Mouse (Mus musculus) c-Kit-positive CD71-positive TER-119-positive erythroid progenitor cells, embryonic 14.5 days (primary cell): ENCODE results near the gene Rpl22l1.
"Not testable (repeated sequence)": the region's sequence is repeated elsewhere in the genome, so short reads cannot be mapped to it uniquely, and the experiment has no call there.

ENCODE experiments used
- DNase-seq: peaks from one replicate; pipeline ENCODE4 v3.0.0-alpha.2; 2013; ENCODE audit warnings: low spot score

The Rpl22l1 gene

GRCm38 (mm10) chr3:28805301-28806097 lies at the start of gene Rpl22l1:
Gene Rpl22l1, plus strand, starts transcription at chr3:28805436.
- DNase-seq = peak; percentile 98

DNA sequence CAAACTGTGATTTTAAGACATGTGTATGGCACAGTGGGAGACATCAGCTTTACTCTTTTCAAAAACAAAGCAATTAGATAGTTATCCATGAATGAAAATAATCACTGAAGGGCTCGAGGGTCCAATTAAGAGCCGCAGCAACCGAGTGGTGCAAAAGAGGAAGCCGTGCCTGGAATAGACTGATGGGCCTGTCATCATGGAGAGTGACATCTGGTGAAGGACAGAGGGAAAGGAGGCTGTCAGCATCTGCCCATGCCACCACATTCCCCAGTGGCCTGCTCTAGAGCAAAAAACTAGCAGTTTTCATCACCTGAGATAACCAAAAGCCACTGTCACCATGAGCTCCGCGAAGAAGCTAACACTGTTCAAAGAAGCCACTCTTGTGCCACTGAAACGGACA lies 49.8 kb upstream of the Rpl22l1 start:
- no peak for DNase-seq

DNA sequence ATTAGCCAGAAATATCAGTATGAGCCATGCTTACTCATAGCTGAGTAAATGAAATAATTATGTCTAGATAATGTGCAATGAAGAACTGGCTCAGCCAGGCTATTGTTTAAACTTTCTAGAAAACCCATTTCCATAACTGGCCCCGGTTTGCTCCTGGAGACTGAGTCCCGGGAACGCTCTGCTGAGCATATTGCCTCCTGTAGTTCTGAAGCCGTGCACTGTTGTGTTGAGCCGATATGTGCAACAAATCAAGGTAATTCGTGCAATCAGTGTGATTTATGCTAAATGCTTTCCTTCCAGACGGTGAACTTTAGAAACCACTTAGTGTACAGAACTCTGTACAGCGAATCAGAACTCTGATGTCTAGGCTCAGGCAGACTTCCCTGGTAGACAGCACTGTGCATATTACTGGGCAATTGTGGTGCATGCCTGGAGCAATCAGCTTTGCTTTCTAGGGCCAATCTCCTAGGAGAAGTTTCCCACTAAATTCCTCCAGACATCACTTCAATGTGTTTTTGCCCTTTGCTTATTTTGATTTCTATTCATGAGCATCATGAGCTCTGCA lies 43.9 kb upstream of the Rpl22l1 start:
- no peak for DNase-seq

- no peak for DNase-seq
Measured at GRCm38 (mm10) chr3:28766935-28767334, 38.3 kb upstream of the Rpl22l1 start.

GRCm38 (mm10) chr3:28768222-28768621 lies 37.0 kb upstream of the Rpl22l1 start:
- DNase-seq = no peak

DNA sequence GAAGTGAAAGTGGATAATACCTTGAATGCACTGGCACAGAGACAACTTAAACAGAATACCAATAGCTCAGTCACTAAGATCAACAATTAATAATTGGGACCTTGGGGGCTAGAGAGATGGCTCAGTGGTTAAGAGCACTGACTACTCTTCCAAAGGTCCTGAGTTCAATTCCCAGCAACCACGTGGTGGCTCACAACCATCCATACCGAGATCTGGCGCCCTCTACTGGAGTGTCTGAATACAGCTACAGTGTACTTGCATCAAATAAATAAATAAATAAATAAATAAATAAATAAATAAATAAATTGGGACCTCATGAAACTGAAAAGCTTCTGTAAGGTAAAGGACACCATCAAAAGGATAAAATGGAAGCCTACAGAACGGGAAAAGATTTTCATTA lies 32.3 kb upstream of the Rpl22l1 start:
- not testable (repeated sequence) for DNase-seq

GRCm38 (mm10) chr3:28775361-28775760 lies 29.9 kb upstream of the Rpl22l1 start:
- DNase-seq = peak; percentile 75

DNA sequence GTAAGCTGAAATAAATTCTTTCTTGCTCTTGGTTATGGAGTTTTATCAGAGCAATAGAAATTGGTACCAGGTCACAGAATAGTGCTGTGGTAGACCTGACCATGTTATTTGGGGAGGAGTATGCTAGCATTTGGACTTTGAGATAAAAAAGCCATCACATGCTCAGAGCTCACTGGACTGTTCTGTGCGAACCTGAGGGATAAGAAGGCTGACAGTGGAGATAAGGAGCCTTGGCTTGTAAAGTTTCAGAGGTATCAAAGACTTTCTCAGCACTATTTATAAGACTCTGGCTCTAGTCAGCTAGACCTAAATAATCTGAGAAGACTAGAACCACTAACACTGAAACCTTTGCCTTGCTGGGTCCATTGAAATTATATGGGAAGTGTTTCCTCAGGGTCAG lies 29.3 kb upstream of the Rpl22l1 start:
- DNase-seq = peak; percentile 85

- peak; percentile 65 for DNase-seq
Measured at GRCm38 (mm10) chr3:28776491-28776890, 28.7 kb upstream of the Rpl22l1 start.

DNA sequence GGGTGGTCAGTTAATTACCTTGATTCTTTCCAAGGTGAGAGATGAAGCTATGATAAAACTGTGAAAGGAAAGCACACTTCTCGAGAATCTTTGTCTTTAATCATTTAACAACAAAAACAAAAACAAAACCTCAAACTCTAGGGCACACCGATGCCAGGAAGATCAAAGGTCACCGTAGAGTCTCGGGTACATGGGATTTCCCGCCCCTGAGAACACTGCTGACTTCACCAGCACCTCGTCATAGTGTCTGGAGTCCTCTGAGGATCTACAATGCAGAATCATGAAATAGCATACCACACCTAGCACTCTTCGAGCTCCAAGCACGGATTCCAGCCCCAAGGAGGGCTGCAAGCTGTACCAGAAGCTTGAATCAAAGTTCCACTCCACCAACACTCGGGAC lies 24.7 kb upstream of the Rpl22l1 start:
- no peak for DNase-seq

DNA sequence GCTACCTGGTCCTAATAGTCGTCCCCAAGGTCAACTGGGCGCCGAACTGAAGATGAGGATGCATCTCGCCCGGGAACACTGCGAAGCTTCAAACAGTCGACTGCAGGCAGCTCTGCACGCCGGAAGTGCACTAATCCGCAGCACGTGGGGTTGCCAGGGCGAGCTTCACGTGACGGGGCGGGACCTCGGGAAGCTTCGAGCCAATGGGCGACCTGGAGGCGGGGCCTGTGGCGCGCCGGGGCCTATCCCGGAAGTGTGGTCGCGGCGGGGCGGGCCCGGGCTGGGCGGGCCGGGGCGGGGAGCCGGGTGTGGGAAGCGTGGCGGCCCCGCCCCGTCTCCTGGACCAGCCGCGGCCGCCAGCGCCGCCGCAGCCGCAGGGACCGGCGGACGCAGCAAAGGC lies 24.2 kb upstream of the Rpl22l1 start, which contains the start of gene Eif5a2:
Eif5a2 (plus strand) TSS at position 283 of the 400 bp plus-strand sequence.
- DNase-seq = peak; percentile 89

DNA sequence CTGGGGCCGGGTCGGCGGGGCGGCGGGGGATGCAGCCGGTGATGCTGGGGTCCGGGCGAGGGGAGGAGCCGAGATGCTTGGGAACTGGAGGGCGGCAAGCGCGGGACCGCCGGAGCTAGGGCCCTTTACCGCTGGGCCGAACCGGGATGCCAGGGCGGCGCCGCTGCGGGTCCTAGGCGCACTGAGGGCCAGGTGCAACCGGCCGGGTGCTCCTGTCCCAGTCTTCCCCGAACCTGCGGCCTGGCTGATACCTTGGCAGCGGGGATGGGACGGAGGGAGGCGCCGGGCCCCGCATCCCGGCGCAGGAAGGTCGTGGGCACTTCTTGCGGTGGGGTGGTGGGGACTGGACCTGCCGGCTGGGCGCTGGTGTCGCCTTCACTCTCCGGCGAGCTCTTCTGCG lies 23.8 kb upstream of the Rpl22l1 start:
- DNase-seq = no peak

GRCm38 (mm10) chr3:28781848-28782247 lies 23.4 kb upstream of the Rpl22l1 start:
- no peak for DNase-seq

DNA sequence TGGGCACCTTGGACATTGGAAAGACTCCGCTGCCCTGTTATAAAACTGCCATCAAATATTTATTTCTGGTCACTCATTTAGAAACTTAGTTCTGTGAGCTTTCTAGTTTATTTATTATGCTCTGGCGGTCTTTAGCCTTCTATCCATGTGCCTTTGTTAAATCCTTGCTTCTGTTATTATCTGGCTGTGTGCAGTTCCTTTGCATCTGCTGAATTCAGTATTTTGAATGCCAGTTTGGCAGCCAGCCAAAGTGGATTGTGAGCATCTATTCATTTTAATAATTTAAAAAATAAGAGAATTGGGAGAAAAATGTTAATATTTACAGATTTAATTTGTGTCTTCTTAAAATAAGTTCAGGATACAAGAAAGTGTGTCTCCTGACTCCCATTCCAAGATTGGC lies 21.1 kb upstream of the Rpl22l1 start:
- DNase-seq = no peak

GRCm38 (mm10) chr3:28794835-28795234 lies 10.4 kb upstream of the Rpl22l1 start:
- DNase-seq = no peak

- DNase-seq = no peak
Measured at GRCm38 (mm10) chr3:28808039-28808643, 2.9 kb downstream of the Rpl22l1 start.

- no peak for DNase-seq
Measured at GRCm38 (mm10) chr3:28811441-28811840, 6.2 kb downstream of the Rpl22l1 start.

DNA sequence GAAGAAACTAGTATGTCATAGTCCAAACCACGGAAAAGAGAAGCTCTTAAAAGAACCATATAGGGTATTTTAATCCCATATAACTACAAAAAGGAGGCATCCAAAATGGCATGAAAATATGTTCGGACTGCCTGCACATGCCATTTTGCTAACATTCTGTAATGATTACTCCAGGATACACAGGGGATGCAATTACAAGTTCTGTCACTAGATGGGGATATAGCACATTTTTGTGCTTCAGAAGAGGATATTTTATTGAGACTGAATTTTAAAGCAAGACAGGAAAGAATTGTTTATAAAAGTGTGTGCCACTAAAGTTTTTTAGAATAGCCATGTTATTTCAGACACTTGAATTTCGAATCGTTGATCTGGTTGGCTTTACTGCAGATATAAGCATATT lies 9.1 kb downstream of the Rpl22l1 start:
- peak; percentile 71 for DNase-seq

DNA sequence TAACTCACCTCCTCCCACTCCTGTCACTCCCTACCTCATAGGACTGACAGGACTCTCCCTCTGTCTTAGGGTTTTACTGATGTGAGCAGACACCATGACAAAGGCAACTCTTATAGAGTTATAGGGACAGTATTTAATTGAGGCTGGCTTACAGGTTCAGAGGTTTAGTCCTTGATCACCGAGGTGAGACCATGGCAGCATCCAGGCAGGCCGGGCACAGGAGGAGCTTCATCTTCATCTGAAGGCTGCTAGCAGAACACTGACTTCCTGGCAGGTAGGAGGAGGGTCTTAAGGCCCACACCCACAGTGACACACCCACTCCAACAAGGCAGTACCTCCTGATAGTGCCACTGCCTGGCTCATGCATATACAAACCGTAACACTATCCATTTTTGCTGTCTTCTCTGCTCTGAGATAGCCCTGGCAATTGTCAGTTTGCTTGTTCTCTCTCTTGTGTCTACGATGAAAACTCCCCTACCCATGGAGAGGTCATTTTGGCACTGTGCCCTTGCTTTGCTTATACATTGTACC lies 10.8 kb downstream of the Rpl22l1 start:
- DNase-seq = no peak

DNA sequence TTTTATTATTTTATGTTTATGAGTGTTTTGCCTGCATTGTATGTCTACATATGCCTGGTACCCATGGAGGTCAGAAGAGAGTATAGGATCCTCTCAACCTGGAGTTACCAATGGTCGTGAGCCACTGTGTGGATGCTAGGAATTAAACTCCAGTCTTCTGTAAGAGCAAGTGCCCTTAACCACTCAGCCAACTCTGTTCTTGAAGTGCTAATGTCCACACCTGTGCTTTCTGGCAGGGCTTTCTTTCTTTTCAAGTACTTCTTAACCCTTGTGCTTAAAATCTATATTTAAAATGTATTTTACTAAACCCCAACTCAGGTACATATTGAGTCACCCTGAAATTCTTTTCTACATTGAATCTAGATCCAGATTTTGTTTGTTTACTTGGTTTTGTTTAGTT lies 21.0 kb downstream of the Rpl22l1 start:
- DNase-seq = no peak

DNA sequence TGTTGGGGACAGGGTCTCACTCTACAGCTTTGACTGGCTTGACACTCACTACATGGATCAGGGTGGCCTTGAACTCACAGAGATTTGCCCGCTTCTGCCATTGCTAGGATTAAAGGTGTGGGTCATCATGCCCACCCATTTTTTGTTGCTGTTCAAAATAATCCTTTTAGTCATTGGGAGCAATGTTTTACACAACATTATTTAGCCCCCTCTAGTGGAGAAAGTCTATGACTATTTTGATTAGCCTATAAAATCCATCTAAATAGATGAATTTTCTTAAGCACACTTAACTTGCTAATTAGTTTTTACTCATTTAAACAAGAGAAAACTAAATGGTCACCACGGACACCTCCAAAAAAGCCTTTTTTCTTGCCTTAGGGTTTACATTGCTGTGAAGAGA lies 22.4 kb downstream of the Rpl22l1 start:
- DNase-seq = no peak

DNA sequence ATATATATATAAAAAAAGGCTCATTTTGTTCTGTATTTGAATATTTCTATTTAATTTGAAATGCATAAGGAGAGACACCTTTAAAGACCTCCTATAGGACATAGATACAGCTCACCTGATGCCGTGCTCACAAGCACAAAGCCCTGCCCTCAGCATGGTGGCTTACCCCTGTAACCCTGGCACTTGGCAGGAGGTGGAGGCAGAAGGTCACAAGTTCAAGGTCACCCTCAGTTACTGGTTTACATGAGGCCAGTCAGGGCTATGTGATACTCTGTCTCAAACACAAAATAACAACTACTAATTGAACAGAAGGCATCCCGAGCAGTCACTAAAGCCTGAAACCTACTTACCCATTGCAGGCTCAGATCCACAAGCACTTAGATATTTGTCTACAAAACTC lies 24.2 kb downstream of the Rpl22l1 start:
- DNase-seq = no peak

DNA sequence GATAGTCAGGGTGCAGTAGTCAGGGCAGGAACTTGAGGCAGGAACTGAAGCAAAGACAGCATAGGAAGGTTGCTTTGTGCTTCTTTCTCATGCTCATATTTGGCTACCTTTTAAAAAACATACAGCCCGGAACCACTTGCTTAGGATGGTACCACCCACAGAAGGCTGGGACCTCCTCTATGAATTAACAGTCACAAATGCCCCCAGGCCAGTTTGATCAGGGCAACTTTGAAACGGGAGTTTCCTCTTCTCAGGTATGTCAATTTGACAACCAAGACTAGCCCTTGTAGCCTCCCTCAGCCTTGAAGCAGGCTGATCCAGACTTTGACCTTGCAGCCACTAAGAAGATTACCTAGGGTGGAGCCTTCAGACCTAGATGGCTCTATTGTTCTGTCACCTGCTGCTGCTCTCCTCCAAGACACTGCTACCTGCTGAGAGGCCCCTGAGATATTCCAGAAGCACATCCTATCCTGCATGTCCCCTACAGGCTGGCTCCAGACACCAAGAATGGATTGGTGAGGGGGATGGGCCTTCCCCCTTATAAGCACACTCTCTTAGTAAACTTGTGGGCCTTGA lies 31.6 kb downstream of the Rpl22l1 start:
- DNase-seq = no peak
